Mouse (Mus musculus): Measurements from ENCODE around the gene Csrnp1.

Csrnp1 gene

DNA sequence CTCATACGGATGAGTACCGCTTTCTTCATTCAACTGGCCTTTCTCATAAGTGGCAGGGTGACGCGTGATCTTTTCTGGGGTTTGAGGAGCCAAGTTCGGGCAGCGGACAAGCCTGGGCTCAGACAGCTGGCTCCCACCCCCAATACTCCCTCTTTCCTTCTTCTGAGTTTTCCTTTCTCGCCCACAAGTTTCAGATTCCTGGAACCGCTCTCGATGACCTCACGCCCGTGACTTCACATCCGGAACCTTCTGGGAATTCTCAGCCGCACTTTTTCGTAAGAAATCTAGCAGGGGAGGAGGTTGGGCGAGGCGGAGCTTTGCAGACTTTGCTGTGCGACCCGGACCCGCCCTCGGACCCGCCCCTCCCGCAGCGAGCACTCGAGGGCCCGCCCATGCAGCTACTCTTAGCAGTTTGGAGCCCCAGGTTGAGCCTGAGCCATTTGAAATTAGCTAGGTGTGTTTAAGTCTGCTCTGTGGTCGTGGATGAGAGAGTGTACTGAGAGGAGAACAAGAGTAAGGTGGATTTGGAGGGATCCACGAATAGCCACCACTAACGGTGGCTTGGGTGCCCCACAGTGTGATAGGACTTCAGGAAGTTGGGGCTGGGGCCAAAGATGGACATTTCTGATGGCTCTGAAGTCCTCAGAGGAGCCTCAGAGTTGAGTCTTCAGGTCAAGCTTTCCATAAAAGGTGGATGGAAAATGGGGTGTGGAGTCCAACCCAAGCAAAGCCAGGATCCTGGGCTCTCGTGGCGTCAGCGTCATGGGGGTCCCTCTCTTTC is 17.7 kb upstream of the Csrnp1 start:
- peak; percentile 16 for DNase-seq

DNA sequence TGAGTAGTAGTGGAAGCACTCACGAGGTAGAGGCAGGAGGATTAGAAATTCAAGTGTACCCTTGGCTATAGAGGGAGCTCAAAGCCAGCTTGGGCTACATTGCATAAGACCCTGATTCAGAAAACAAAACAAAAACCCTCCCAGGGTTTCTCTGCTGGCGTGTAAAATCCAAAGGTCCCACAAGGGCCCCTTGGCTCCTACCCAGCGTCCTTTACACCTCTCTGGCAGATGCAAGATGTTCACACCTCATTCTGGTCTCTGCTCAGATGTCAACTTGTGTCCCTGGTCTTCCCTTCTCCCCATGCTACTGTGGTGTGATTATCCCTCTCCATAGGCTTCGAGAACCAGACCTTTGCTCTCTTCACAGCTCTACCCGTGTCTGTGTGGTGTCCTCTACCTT is 16.3 kb upstream of the Csrnp1 start:
- DNase-seq = no peak

DNA sequence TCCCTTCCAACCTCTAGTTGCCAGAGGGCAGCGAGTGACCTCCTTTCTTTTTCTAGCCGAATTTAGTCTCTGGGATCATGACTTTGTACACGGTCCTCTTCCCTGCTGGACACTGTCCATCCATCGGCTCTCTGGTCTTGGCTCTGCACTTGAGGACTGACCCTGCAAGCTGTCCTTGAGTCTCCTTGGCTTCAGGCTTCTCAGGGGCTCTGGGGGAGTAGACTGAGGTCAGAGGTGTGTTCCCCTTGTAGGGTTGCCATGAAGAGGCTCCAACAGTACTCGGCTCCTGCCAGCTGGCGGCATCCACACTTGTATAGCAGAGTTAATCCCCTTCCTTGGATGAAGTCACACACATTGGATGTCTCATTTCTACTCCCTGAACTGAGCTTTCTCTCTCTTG is 15.2 kb upstream of the Csrnp1 start:
- no peak for DNase-seq

DNA sequence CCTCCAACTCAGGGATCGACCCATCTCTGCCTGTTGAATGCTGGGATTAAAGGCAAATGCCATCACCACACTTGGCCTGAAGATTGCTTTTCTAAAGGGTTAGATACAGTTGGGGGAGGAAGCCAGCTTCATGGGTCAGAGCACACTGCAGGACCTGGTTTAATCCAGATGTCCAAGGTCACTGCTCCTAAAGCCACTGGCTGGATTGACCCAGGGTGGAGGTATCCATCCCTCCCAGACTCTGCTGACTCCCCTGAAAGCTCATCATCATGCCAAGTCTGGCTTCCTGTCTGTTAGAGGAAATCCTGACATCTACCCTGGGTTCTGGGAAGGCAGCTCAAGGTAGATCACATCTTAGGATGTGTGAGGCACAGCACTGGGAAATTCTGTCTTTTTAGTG is 14.3 kb upstream of the Csrnp1 start:
- DNase-seq = no peak

DNA sequence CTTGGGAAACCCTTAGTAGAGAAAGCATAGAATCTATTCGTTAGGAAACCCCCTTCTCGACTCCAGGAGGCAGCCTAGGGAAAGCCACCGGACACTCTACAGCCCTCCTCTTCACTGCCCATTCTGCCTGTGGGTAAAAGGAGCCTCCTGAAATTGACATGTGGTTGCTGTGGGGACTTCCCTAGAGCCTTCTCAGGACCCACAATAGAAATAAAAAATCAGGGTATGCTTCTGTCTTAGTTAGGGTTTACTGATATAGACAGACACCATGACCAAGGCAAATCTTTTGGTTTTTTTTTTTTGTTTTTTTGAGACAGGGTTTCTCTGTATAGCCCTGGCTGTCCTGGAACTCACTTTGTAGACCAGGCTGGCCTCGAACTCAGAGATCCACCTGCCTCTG is 11.6 kb upstream of the Csrnp1 start:
- no peak for DNase-seq

DNA sequence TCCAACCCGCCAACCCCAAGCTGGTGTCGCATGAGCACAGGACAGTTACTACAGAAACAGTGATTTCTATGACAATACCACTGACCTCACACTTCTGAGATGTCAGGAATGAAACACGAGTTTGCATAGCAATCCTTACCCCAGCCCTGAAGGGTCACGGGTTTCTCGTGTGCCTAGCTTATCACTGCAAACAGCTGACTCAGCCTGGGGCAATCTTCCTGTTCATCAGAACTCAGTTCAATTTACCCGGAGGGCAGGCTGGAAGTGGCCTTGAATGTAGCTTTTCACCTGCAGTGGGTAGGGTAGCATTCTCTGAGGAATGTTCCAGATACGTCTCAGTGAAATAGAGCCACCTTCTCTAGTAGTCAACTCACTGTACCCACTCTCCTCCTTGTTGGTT is 9.7 kb upstream of the Csrnp1 start:
- DNase-seq = no peak

DNA sequence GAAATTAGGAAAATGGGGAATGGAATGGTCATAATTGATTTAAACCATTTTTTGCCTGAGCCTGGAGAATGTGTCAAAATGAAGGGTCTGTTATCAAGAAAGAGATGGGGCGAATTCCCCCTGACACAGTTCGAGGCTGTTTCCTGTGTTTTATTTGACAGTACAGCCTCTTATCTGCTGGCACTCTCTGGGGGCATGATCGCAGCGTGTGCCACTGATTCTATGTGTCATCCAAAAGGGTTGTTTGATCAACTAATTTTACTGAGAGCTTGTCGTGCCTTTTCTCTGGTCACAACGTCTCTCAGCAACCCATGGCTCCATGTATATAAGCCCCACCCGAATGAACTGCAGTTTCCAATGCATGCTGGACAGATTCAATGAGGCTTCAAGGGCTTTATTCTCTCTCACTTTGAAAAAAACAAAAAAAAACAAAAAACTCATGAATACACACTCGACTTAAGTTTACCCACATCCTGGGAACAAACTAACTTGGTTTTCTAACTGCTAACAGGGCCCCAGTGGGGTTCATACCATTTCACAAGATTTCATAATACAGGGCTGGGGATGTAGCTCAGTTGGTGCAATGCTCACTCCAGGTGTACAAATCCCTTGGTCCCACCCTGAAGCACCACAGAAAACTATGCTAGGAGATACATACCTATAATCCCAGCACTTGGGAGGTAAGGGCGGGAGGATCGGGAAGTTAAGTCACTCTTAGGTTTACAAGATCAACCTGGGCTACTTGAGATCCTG is 8.8 kb upstream of the Csrnp1 start:
- DNase-seq = no peak

DNA sequence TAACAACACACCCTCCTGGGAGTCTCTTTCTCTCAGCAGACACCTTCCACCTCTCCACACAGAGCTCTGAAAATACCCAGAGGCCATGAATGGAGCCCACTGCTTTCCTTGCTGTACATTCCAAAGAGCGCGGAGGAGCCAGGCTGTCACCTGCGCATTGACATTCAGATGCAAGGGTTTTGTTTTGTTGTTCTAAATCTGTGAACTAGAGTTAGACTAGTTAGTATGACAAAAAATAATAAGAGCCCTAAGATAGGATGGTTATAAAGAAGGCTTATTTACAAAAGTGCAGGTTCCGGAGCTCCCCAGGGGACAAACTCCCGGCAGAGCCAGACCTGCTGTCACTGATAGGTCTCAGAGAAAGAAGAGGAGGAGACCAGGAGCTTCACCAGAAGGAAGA is 6.9 kb upstream of the Csrnp1 start:
- no peak for DNase-seq

DNA sequence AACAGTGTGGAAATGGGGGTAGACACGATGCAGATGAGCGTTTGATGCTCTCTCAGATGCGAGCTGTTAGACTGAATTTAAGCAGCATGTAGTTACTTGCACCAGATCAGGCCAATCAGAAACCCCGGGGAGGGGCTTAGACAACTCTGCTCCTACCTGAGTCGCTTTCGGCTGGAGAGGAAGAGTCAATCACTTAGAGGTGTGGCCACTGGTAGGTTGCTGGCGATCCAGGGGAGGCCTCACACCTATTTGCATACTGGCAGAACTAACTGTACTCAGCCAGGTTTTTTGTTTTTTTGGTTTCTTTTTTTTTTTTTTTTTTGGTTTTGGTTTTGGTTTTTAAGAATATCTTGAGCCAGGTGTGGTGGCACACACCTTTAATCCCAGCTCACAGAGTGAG is 3.8 kb upstream of the Csrnp1 start:
- no peak for DNase-seq

DNA sequence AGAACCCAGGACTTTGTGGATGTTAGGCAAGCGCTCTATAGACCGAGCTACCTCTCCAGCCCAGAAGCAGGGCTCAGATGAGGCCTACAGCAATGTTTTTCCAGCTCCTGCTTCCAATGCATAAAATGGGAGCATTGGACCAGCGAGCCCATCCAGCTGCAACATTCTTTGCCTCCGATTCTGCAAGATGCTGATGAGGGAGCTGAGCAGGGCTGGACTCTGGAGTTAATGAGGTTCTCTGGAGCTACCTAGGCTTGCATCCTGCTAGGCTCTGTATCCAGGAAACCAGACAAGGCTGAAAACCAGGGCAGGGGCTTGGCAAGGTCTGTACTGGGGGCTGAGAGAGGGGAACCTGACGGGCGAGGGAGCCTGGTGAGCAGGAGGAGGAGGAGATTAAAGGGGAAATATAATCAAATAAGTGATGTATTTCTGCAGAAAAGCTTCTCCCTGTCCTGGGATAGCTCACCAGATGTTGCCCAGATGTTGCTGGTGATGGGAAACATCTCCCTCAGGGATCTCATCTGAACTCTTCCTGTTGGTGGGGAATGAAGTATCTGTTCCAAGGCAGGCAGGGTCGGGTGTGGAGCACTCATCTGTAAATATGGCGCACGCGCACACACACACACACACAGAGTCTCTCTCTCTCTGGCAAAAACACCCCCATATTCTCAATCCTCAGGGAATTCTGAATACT is 1.6 kb upstream of the Csrnp1 start:
- no peak for DNase-seq

DNA sequence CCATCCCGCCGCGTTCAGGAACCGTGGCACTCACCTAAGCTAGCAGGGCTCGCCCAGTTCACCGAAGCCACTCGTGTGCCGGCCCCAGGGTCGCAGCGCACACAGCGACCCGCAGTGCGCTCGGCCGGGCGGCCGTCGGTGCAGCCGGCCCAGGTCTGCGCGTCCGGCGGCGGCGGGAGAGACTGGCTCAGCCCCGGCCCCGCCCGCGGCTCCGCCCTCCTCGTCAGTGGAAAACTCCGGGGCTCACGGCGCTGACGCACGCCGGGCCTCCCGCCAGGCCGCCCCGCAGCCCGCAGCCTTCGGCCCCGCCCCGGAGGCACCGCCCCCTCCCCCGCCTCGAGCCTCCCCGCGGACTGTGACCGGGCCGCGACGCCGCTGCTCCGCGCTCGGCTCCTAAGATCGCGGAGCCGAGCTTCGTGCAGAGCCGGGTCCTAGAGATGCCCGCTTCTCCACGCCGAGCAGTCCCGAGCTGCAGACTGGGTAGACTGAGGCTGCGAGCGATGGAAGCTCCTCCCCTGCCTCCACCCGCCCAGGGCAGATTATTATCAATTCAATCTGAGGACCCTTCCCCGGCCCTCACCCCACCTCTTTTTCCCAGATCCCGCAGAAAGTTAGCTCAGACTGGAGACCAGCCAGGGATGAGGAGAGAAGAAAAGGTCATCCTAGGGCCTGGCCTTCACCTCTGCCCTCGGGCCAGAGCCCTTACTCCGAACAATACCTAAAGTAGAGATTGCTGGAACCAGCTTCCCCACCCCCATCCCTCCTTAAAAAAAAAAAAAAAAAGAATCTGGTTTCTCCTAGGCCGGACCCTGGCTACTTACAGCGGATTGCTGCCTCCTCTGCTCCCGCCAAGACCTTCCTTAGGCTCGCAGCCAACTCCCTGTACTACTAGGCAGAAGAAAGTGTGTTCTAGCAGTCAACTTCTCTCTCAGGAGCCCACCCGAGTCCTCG is 598 bp downstream of the Csrnp1 start:
- DNase-seq = peak; percentile 82

DNA sequence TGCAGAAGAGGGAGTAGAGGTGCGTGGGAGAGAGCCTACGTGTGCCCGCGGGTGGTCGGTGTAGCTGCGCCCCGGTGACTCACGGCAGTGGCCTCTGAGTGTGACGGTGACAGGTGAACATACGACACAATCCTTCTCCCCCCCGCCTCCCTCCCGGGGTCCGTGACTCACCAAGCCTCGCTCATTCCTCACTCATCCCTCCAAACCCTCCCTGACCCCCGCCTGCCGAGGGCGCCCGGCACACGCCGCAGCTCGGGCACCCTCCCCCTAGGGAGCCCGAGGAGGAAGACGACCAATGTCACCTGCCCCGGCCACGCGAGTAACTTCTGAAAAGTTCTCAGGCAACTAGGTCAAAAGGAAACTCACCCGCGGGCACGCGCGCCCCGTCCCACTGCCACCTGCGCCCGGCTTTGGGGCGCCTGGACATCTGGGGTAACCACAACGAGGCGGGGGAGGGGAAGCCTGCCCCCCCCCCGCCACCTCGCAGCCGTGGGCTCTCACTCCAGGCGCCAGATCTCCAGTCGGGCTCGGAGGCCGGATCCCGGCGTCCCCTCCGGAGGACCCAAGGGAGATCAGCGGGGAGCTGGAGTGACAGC is 1.4 kb downstream of the Csrnp1 start:
- peak; percentile 53 for DNase-seq

DNA sequence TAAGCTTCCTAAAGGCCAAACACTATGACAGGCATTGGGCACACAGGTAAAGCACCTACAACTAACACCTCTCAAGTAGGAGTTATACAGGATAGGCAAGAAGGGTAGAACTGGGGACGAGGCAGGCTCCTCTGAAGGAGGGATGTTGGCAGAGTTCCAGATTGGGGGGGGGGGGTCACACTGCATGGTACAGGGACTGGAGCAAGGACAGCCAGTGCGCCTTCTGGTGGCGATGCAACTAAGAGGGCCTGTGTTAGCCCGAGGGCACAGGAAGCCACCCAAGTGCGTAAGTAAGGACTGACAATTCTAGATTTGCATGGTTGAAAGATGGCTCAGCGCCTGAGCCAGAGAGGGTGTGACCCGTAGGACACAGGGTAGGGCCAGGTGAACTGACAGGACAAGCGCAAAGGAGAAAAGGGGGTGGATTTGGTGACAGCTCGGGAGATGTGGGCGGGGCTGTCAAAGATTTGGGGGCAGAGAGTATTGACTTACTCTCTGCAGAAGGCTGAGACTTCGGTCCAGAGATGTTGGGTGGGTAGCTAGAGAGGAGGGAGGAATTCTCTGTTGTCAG is 2.1 kb downstream of the Csrnp1 start:
- peak; percentile 53 for DNase-seq

DNA sequence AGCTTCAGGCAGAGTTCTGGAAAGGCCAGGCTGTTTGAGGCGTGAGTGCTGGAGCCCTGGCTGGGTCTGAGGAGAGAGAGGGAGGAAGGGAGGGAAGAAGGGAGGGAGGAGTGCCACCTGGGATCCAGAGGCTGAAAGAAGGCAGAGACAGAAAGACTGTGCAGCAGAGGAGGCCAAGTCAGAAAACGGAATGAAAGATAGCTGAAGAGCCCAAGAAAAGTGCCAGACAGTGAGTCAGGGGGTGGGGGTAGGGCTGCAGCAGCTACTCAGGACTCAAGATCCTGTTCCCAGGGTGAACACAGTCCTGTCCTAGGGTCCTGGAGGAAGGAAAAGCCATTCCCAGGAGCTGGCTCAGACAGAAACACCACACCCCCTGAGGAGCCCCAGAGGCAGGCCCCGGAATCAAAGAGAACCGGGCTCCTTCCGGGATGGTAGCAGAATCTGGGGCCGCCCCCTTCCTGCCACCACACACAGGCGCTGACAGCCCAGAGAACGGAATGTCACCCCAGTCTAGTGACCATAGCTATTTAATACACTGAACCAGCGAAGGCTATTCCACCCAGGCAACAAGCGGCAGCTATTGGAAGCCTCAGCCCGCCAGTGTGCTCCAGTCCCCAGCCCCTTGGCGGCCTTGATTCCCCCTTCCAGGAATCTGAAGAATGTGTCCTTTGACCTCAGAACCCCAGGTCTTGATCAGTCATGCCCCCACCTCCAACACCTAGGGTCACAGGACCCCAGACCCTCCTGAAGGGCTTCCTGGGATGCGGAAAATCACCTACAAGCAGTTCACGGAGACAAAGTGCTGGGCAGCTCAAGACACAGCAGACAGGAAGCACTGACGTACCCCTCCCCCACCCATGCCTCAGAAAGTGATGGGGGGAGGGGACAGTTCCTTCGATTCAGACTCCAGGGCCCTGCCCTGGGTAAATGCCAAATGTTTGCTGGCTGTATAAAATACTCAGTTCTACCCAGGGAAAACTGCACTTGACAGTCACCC is 3.0 kb downstream of the Csrnp1 start:
- peak; percentile 37 for DNase-seq

DNA sequence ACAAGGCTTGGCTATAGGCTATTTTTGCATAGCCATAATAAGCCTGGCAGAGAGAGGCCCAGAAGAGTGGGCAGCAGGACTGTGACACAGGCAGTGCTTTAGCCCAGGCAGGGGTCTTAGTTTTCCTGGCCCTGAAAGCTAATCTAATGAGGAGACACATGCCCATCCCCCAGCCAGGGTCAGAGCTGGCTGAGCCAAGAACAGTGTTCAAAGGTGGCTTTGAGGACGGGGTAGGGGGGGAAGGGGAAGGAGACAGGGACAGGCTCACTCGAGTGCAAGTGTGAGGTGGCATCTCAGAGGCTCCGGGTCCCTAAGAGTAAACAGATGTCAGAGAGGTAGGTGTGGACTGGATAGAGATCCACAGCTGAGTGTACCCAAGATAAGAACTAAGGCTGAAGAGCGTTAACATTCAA is 3.7 kb downstream of the Csrnp1 start:
- DNase-seq = no peak

DNA sequence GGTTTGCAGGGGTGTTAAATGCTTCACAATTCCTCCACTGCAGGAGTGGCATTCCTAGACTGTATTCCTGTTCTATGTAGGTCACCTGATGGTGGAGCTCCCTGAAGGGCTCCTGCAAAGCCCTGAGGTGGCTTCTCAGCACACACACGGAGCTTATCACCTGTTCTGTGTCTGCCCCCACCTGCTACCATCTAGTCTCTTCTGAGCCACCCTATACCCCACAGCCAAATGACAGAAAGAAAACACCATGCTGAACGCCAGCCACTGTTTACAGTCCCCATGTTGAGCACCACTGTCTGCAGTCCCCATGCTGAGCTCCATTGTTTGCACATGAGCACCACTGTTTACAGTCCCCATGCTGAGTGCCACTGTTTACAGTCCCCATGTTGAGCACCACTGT is 4.7 kb downstream of the Csrnp1 start:
- no peak for DNase-seq

DNA sequence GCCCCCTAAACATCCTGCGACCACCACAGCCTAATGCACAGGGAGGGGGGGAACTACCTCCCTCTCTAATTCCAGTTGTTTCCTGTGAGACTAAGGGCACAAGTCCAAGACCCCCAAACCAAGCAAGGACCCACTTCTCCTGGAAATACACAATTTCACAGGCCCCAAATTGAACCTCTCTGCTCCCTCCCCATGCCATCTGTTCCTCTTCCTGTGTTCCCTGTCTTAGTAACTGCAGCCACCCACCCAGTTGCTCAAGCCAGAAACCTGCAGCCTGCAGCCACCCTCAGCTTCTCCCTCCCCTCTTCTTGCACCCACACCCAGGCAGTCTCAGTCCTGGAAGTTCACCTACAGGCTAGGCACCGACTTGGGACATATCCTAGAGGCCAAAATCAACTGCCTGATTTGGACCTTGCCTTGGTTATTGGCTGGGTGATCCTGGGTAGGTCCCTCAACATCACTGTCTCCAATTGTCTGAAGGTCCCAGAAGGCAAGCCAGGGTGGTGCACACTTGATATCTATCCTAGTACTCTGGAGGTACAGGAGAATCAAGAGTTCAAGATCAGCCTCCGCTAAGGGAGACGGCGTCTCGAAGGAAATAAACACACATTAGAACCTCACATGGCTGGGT is 5.5 kb downstream of the Csrnp1 start:
- DNase-seq = peak; percentile 30

DNA sequence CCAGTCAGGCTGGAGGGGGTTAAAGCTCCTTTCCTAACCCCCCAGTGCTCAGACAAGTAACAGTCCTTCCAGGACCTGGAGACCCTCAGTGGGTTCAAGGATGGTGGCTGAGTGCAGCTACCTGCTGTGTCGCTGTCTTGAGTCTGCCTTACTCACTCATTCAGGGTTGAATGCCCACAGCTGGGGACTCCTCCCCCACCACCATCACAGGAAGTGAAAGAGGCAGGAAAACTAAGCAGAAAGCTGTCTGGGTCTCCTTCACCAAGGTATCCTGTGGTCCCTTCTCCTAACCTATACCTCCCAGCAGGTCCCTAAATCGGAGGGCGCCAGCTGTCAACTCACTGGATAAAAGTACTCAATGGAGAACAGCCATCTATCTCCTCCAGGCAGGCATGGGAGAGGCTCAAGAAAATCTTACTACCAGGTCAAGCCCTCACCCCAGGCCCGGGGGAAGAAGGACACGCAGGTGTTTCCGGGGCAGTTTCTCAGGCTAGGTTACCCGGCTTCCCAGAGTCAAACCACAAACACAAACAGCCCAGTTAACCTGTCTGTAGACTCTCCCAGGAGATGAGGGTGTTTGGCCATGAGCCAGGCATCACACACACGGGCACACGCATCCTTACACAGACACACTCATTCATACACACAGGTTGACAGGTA is 6.2 kb downstream of the Csrnp1 start:
- DNase-seq = peak; percentile 32

DNA sequence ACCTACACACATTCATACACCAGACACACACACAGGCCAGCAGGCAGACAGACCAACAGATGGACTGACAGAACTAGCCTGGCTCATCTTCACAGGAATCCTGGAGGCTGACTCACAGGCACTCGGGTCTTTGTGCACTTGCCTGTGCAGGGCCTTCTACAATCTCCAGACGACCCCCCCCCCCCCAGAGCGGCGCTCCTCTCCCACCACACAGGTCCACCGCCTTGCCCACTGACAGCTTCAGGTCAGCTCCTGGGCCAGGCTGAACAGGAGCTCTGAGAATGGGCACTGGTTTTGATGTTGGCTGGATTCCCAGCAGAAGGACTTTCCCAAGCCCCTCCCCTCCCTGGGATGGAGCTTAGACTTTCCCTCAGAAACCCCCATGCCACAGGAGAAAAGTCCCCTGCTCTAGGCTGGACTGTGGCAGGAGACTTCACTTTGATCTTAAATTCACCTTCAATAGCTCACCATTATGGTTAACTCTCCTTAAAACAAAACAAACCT is 6.8 kb downstream of the Csrnp1 start:
- no peak for DNase-seq

Measured in cerebellum, adult 8-10 months (tissue).